Mouse (Mus musculus): ENCODE results near the gene Gm26920. TPM values are rescaled to one million over a fixed set of nuclear protein-coding genes. Genes with fewer than 3 reads are reported as not detected.

Gene Gm26920
- polyA plus RNA-seq, 1 experiment from 2014 or later: 0.07 TPM

- DNase-seq (ENCODE audit: low spot score): peak; percentile 87
- TF ChIP-seq CTCF (IDR thresholded peaks at IDR 0.05) (no peak), EP300 (IDR thresholded peaks at IDR 0.05) (no peak)
- Histone ChIP-seq H3K9me3 (ENCODE audit: low read length) (no peaks in the 10 kb centered on the region), H3K36me3 (ENCODE audit: insufficient read depth, low read length) (no peaks in the 10 kb centered on the region), H3K4me3 (ENCODE audit: low read depth, low read length) (peak within 1 kb of the TSS; percentile 68), H3K4me2 (replicated peaks; ENCODE audit: low read depth, low read length) (peak within 1 kb of the TSS; percentile 96), H3K9ac (replicated peaks; ENCODE audit: low read depth) (peak within 1 kb of the TSS; percentile 44), H3K27ac (ENCODE audit: low read length) (no peak within 1 kb of the TSS), H3K27me3 (replicated peaks; ENCODE audit: insufficient read depth, low read length) (no peaks in the 10 kb centered on the region), H3K4me1 (ENCODE audit: insufficient read depth, low read depth, low read length) (no peaks in the 10 kb centered on the region)
- under 1% methylated on average over 45 of the region's 50 CpGs for WGBS
- ATAC-seq: peak; percentile 90
Measured at GRCm38 (mm10) chr7:30072146-30073028, 17.8 kb downstream of the Gm26920 start, which contains the start of gene Zfp82. Gene Zfp82, minus strand, starts transcription at chr7:30072900.

GRCm38 (mm10) chr7:30064622-30065021 is 25.6 kb downstream of the Gm26920 start:
- no peaks in the 10 kb centered on the region for H3K9me3 ChIP-seq (ENCODE audit: low read length)
- no peaks in the 10 kb centered on the region for H3K27me3 ChIP-seq (replicated peaks; ENCODE audit: insufficient read depth, low read length)
- H3K4me1 ChIP-seq (ENCODE audit: insufficient read depth, low read depth, low read length): no peaks in the 10 kb centered on the region
- H3K9ac ChIP-seq (replicated peaks; ENCODE audit: low read depth): no peak overlapping the region
- DNase-seq (ENCODE audit: low spot score) (no peak), ATAC-seq (no peak)
- no peak overlapping the region for H3K4me2 ChIP-seq (replicated peaks; ENCODE audit: low read depth, low read length)
- no peak overlapping the region for H3K4me3 ChIP-seq (ENCODE audit: low read depth, low read length)
- H3K27ac ChIP-seq (ENCODE audit: low read length): no peak overlapping the region
- 73% methylated on average over 5 of the region's 5 CpGs for WGBS
- peaks cover 6% of the 10 kb centered on the region; the same call in 1 of the 2 replicates for H3K36me3 ChIP-seq (ENCODE audit: insufficient read depth, low read length)
- TF ChIP-seq CTCF (IDR thresholded peaks at IDR 0.05) (peak; percentile 23; the same call in 1 of the 2 replicates), EP300 (IDR thresholded peaks at IDR 0.05) (no peak)

- no peaks in the 10 kb centered on the region for H3K27me3 ChIP-seq (replicated peaks; ENCODE audit: insufficient read depth, low read length)
- no peak for ATAC-seq
- no peak overlapping the region for H3K4me3 ChIP-seq (ENCODE audit: low read depth, low read length)
- no peak overlapping the region for H3K27ac ChIP-seq (ENCODE audit: low read length)
- no peak overlapping the region for H3K4me2 ChIP-seq (replicated peaks; ENCODE audit: low read depth, low read length)
- H3K36me3 ChIP-seq (ENCODE audit: insufficient read depth, low read length): peaks cover 6% of the 10 kb centered on the region; the same call in 1 of the 2 replicates
- no peaks in the 10 kb centered on the region for H3K4me1 ChIP-seq (ENCODE audit: insufficient read depth, low read depth, low read length)
- 93% methylated on average over 5 of the region's 5 CpGs for WGBS
- DNase-seq (ENCODE audit: low spot score): no peak
- TF ChIP-seq EP300 (IDR thresholded peaks at IDR 0.05) (no peak), CTCF (IDR thresholded peaks at IDR 0.05) (peak; percentile 49)
- H3K9me3 ChIP-seq (ENCODE audit: low read length): no peaks in the 10 kb centered on the region
- H3K9ac ChIP-seq (replicated peaks; ENCODE audit: low read depth): no peak overlapping the region
Measured at GRCm38 (mm10) chr7:30062478-30062877, 27.7 kb downstream of the Gm26920 start.

- ATAC-seq: no peak
- 84% methylated on average over 6 of the region's 6 CpGs for WGBS
- no peak for DNase-seq (ENCODE audit: low spot score)
- peaks cover 12% of the 10 kb centered on the region for H3K36me3 ChIP-seq (ENCODE audit: insufficient read depth, low read length)
- no peaks in the 10 kb centered on the region for H3K9me3 ChIP-seq (ENCODE audit: low read length)
- H3K27ac ChIP-seq (ENCODE audit: low read length): no peak overlapping the region
- no peaks in the 10 kb centered on the region for H3K4me1 ChIP-seq (ENCODE audit: insufficient read depth, low read depth, low read length)
- H3K9ac ChIP-seq (replicated peaks; ENCODE audit: low read depth): no peak overlapping the region
- H3K27me3 ChIP-seq (replicated peaks; ENCODE audit: insufficient read depth, low read length): no peaks in the 10 kb centered on the region
- H3K4me2 ChIP-seq (replicated peaks; ENCODE audit: low read depth, low read length): no peak overlapping the region
- H3K4me3 ChIP-seq (ENCODE audit: low read depth, low read length): no peak overlapping the region
- TF ChIP-seq CTCF (IDR thresholded peaks at IDR 0.05): no peak
- TF ChIP-seq EP300 (IDR thresholded peaks at IDR 0.05): no peak
Measured at GRCm38 (mm10) chr7:30060341-30060740, 29.9 kb downstream of the Gm26920 start.

- Histone ChIP-seq H3K4me3 (ENCODE audit: low read depth, low read length) (no peak overlapping the region), H3K9ac (replicated peaks; ENCODE audit: low read depth) (no peak overlapping the region), H3K27me3 (replicated peaks; ENCODE audit: insufficient read depth, low read length) (no peaks in the 10 kb centered on the region), H3K36me3 (ENCODE audit: insufficient read depth, low read length) (peaks cover 6% of the 10 kb centered on the region; the same call in 1 of the 2 replicates), H3K9me3 (ENCODE audit: low read length) (no peaks in the 10 kb centered on the region), H3K4me2 (replicated peaks; ENCODE audit: low read depth, low read length) (no peak overlapping the region), H3K4me1 (ENCODE audit: insufficient read depth, low read depth, low read length) (no peaks in the 10 kb centered on the region), H3K27ac (ENCODE audit: low read length) (no peak overlapping the region)
- TF ChIP-seq CTCF (IDR thresholded peaks at IDR 0.05): no peak
- TF ChIP-seq EP300 (IDR thresholded peaks at IDR 0.05): no peak
- ATAC-seq (no peak), DNase-seq (ENCODE audit: low spot score) (no peak)
- 5% methylated on average over 3 of the region's 3 CpGs for WGBS
Measured at GRCm38 (mm10) chr7:30053591-30053990, 36.6 kb downstream of the Gm26920 start.

- peak within 1 kb of the TSS; percentile 61 for H3K4me3 ChIP-seq (ENCODE audit: low read depth, low read length)
- no peaks in the 10 kb centered on the region for H3K27me3 ChIP-seq (replicated peaks; ENCODE audit: insufficient read depth, low read length)
- peak within 1 kb of the TSS; percentile 89 for H3K4me2 ChIP-seq (replicated peaks; ENCODE audit: low read depth, low read length)
- DNase-seq (ENCODE audit: low spot score) (peak; percentile 89), ATAC-seq (peak; percentile 99)
- peak within 1 kb of the TSS; percentile 36; the same call in 1 of the 2 replicates for H3K9ac ChIP-seq (replicated peaks; ENCODE audit: low read depth)
- no peaks in the 10 kb centered on the region for H3K36me3 ChIP-seq (ENCODE audit: insufficient read depth, low read length)
- 0% methylated on average over 38 of the region's 40 CpGs for WGBS
- no peaks in the 10 kb centered on the region for H3K4me1 ChIP-seq (ENCODE audit: insufficient read depth, low read depth, low read length)
- no peaks in the 10 kb centered on the region for H3K9me3 ChIP-seq (ENCODE audit: low read length)
- TF ChIP-seq EP300 (IDR thresholded peaks at IDR 0.05) (no peak), CTCF (IDR thresholded peaks at IDR 0.05) (0 out of 2 replicates have a peak, but pooled peaks have one; percentile 1)
- H3K27ac ChIP-seq (ENCODE audit: low read length): peak within 1 kb of the TSS; percentile 11; the same call in 1 of the 2 replicates
Measured at GRCm38 (mm10) chr7:30050882-30051548, 39.2 kb downstream of the Gm26920 start, which contains the start of gene Zfp14. Gene Zfp14, minus strand, starts transcription at chr7:30051380.

Measured in lung, postnatal 0 days (tissue).